Mouse (Mus musculus) hindbrain, embryonic 12.5 days (tissue): ENCODE data around the gene Kcnj12. TPM values are rescaled to one million over a fixed set of nuclear protein-coding genes. Genes with fewer than 3 reads are reported as not detected.

Source experiments
- ATAC-seq: fragments of 200-750 bp; cut with Nextera tagmentation; 2 replicates; pipeline ENCODE4 v1.8.0; 2017; ENCODE audit warnings: moderate TSS enrichment; ENCODE audit not compliant: low FRiP score
- H3K27ac ChIP-seq: fragments of 300-500 bp; sonication (generic); 2 replicates; pipeline ENCODE4 v1.5.1; 2016; ENCODE audit warnings: mild to moderate bottlenecking
- H3K27me3 ChIP-seq: fragments of 300-500 bp; sonication (generic); 2 replicates; pipeline ENCODE4 v1.6.1; 2016; ENCODE audit warnings: mild to moderate bottlenecking
- H3K36me3 ChIP-seq: fragments of 300-500 bp; sonication (generic); 2 replicates; pipeline ENCODE4 v1.6.1; 2016; ENCODE audit warnings: mild to moderate bottlenecking
- H3K4me1 ChIP-seq: fragments of 300-500 bp; sonication (generic); 2 replicates; pipeline ENCODE4 v1.6.1; 2016
- H3K4me2 ChIP-seq: fragments of 300-500 bp; sonication (generic); replicated peaks from 2 replicates; pipeline ENCODE4 v1.6.1; 2016; ENCODE audit warnings: mild to moderate bottlenecking
- H3K4me3 ChIP-seq: fragments of 300-500 bp; sonication (generic); 2 replicates; pipeline ENCODE4 v1.5.1; 2016; ENCODE audit warnings: mild to moderate bottlenecking
- H3K9ac ChIP-seq: fragments of 300-500 bp; sonication (generic); 2 replicates; pipeline ENCODE4 v1.6.1; 2016; ENCODE audit warnings: mild to moderate bottlenecking, moderate library complexity
- H3K9me3 ChIP-seq: fragments of 300-500 bp; sonication (generic); replicated peaks from 2 replicates; pipeline ENCODE4 v1.6.1; 2016; ENCODE audit warnings: mild to moderate bottlenecking
- WGBS: fragments of 180-500 bp; shearing (Covaris S2); methylation state at CpG from one replicate; pipeline ENCODE4 v1.1.7; 2016; 5-methylcytosine and 5-hydroxymethylcytosine counted together
- polyA plus RNA-seq: library from polyadenylated mRNA; unstranded; fragments of >200 nt; fragmentation: Nextera tagmentation; extraction: Ambion mirVana; gene quantifications from 2 replicates; pipeline ENCODE4 v1.2.1, GENCODE M21; 2016

Kcnj12 gene
- polyA plus RNA-seq, 1 experiment from 2014 or later: 2.7 TPM

DNA sequence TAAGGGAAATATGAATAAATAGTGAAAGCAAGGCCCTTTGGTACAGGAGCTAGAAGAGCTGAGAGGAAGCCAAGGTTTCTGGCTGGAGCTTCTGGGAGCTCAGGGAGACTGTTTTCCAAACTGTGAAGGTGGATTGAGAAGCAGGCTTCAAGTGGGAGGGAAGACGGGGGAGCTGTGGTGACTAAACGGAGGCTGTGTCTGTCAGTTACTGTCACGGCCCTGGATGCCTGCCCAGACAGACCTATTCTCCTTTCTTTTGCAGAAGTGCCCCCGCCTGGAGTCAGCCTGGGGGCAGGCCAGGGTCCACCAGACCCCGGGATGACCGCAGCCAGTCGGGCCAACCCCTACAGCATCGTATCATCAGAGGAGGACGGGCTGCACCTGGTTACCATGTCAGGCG, 46.5 kb downstream of the Kcnj12 start:
- Histone ChIP-seq H3K36me3 (no peaks in the 10 kb centered on the region), H3K4me3 (no peak overlapping the region), H3K9ac (no peak overlapping the region), H3K9me3 (no peaks in the 10 kb centered on the region), H3K4me1 (0 out of 2 replicates have a peak, but pooled peaks cover 2% of the 10 kb centered on the region), H3K27ac (no peak overlapping the region), H3K27me3 (no peaks in the 10 kb centered on the region), H3K4me2 (no peak overlapping the region)
- no peak for ATAC-seq
- WGBS: 91% methylated on average over 10 of the region's 10 CpGs

DNA sequence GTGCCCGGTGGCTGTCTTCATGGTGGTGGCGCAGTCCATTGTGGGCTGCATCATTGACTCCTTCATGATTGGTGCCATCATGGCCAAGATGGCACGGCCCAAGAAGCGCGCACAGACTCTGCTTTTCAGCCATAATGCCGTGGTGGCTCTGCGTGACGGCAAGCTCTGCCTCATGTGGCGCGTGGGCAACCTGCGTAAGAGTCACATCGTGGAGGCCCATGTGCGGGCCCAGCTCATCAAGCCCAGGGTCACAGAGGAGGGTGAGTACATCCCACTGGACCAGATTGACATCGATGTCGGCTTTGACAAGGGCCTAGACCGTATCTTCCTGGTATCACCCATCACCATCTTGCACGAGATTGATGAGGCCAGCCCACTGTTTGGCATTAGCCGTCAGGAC, 47.3 kb downstream of the Kcnj12 start:
- no peak for ATAC-seq
- 95% methylated on average over 18 of the region's 18 CpGs for WGBS

DNA sequence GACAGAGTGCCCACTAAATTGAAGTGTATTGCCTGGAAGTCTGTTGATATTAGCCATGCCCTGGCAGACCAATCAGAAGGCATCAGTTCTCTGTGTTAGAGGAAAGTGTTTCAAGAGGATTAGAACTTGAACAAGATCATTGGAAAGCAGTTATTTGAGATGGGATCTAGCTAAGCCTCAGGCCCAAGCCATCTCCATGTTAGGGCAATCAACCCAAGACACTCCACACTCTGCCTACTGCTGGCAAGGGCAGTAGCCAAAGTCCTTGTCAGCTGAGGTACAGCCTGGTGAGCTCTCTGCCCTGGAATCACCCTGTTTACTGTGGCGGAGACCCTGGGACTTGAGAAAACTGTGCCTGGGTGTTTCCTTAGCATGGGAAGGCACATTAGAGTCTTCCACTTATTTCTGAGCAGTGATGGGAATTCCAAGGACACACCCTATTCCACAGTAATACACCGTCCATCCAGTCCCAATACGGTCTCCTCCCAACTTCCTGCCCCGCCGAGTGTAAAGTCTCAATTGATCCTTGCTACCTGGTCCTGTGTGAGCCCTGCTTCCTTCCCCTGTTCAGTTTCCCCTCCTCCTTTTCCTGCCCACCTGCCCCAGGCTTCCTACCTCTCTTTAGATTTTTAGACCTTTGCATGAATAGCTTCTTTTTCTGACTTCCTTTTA, 52.4 kb downstream of the Kcnj12 start:
- Histone ChIP-seq H3K4me2 (no peak overlapping the region), H3K27ac (no peak overlapping the region), H3K36me3 (no peaks in the 10 kb centered on the region), H3K27me3 (no peaks in the 10 kb centered on the region), H3K9ac (no peak overlapping the region), H3K9me3 (no peaks in the 10 kb centered on the region), H3K4me3 (no peak overlapping the region), H3K4me1 (0 out of 2 replicates have a peak, but pooled peaks cover 2% of the 10 kb centered on the region)
- 83% methylated on average over 5 of the region's 5 CpGs for WGBS
- no peak for ATAC-seq

More for the DNA sequence above, 47.3 kb downstream of the Kcnj12 start:
- Histone ChIP-seq H3K4me1 (0 out of 2 replicates have a peak, but pooled peaks cover 2% of the 10 kb centered on the region), H3K9ac (no peak overlapping the region), H3K4me2 (no peak overlapping the region), H3K27me3 (no peaks in the 10 kb centered on the region), H3K9me3 (no peaks in the 10 kb centered on the region), H3K4me3 (no peak overlapping the region), H3K27ac (no peak overlapping the region), H3K36me3 (no peaks in the 10 kb centered on the region)

DNA sequence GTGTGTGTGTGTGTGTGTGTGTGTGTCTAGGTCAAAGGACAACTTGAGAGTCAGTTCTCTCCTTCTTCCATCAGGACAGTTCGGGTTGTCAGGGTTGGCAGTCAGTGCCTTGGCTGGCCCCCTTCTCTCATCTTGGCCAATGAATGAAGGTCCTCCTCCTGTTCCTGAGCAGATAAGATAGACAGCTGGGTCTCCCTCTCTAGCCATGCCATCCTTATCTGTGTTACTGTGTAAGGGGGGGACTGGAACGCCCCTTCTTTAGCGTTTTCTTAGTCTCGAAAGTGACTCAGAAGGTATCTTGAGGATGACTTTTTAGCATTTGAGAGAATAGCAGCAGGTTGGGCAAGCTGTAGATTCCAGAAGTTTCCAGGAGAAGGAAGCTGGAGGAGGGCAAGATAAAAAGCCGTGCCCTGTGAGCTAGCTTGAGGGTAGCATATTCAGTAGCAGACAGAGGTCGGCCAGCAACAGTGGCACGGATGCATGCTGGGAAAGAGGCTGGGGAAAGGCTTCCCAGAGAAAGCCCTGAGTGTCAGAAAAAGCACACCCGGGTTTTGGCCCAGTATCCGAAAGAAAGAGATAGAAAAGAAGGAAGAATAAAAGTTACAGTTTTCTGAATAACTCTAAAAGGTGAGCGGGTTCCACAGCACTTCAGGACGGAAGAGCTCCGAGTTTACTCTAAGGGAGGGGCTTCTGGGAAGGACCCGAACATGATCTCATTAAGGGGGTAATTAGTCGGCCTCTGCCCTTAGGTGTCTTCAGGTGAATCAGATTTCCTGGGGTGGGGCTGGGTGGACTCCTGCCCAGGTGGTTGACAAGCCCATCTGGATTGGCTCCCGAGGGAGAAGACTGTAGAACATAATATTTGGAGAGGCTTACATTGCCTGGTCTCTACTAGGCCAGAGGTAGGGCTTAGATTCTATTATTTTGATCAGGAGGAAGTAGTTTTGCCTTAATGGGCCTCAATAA, 53.3 kb downstream of the Kcnj12 start:
- WGBS: 79% methylated on average over 15 of the region's 15 CpGs
- no peak overlapping the region for H3K9ac ChIP-seq

DNA sequence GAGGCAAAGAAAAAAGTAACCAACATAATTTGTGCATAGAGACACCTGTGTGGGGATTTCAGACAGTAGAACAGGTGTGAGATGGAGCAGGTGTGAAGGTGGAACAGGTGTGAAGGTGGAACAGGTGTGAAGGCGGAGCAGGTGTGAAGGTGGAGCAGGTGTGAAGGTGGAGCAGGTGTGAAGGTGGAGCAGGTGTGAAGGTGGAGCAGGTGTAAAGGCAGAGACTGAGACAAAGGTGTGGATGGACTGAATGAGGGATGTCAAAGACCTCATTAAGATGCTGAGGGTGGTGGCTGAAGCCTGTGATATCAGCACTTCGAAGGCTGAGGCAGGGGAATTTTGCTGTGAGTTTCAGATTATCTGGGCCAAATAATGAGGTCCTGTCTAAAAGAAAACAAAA, 59.3 kb downstream of the Kcnj12 start:
- H3K27ac ChIP-seq: no peak overlapping the region
- H3K4me2 ChIP-seq: no peak overlapping the region
- H3K9ac ChIP-seq: no peak overlapping the region
- H3K9me3 ChIP-seq: no peaks in the 10 kb centered on the region
- WGBS: 79% methylated on average over 2 of the region's 2 CpGs
- no peaks in the 10 kb centered on the region for H3K27me3 ChIP-seq
- H3K4me3 ChIP-seq: no peak overlapping the region
- H3K36me3 ChIP-seq: no peaks in the 10 kb centered on the region
- H3K4me1 ChIP-seq: no peaks in the 10 kb centered on the region
- no peak for ATAC-seq

More for the DNA sequence above, 53.3 kb downstream of the Kcnj12 start:
- Histone ChIP-seq H3K27me3 (no peaks in the 10 kb centered on the region), H3K4me3 (no peak overlapping the region), H3K4me1 (0 out of 2 replicates have a peak, but pooled peaks cover 2% of the 10 kb centered on the region), H3K36me3 (no peaks in the 10 kb centered on the region), H3K9me3 (no peaks in the 10 kb centered on the region), H3K4me2 (no peak overlapping the region), H3K27ac (no peak overlapping the region)
- no peak for ATAC-seq

DNA sequence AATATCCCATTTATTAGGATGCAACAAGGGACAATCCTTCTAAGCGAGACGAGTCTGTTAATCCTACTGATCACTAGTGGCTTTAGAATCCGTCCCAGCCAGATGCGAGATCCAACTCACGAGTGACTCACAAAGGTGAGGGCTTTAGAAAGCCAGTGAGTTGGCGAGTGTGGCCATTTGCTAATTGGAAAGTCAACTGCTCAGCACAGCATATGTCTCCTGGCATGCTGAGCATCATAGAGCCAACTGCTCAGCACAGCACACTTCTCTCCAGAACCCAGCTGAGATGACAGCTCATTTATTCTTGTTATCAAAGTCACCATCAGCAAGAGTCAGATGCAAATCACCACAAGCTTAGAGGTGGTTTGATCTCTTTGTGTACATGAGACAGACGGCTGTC, 67.8 kb downstream of the Kcnj12 start:
- peaks cover 3% of the 10 kb centered on the region; the same call in 1 of the 2 replicates for H3K4me1 ChIP-seq
- H3K4me2 ChIP-seq: no peak overlapping the region
- no peaks in the 10 kb centered on the region for H3K9me3 ChIP-seq
- 82% methylated on average over 7 of the region's 7 CpGs for WGBS
- no peak for ATAC-seq
- H3K36me3 ChIP-seq: no peaks in the 10 kb centered on the region
- no peak overlapping the region for H3K4me3 ChIP-seq
- no peak overlapping the region for H3K9ac ChIP-seq
- no peak overlapping the region for H3K27ac ChIP-seq
- no peaks in the 10 kb centered on the region for H3K27me3 ChIP-seq

DNA sequence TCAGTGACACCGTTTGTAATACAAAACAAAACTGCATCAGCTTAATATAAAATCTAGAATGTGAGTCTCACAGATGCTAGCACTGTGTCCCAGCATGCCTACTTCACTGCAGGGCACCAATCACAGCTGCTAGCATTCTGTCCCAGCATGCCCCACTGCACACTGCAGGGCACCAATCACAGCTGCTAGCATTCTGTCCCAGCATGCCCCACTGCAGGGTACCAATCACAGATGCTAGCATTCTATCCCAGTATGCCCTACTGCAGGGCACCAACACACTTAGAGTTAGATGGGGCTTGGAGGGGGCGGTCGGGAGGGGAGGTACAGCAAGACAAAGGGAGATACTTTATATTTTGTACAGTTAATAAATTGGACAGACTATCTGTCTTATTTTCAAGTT, 68.8 kb downstream of the Kcnj12 start:
- H3K4me1 ChIP-seq: peaks cover 3% of the 10 kb centered on the region; the same call in 1 of the 2 replicates
- no peaks in the 10 kb centered on the region for H3K36me3 ChIP-seq
- no peak overlapping the region for H3K27ac ChIP-seq
- H3K4me2 ChIP-seq: no peak overlapping the region
- H3K9me3 ChIP-seq: no peaks in the 10 kb centered on the region
- 77% methylated on average over 3 of the region's 3 CpGs for WGBS
- no peak overlapping the region for H3K9ac ChIP-seq
- ATAC-seq: 0 out of 2 replicates have a peak, but pooled peaks have one; percentile 22
- H3K27me3 ChIP-seq: no peaks in the 10 kb centered on the region
- no peak overlapping the region for H3K4me3 ChIP-seq

DNA sequence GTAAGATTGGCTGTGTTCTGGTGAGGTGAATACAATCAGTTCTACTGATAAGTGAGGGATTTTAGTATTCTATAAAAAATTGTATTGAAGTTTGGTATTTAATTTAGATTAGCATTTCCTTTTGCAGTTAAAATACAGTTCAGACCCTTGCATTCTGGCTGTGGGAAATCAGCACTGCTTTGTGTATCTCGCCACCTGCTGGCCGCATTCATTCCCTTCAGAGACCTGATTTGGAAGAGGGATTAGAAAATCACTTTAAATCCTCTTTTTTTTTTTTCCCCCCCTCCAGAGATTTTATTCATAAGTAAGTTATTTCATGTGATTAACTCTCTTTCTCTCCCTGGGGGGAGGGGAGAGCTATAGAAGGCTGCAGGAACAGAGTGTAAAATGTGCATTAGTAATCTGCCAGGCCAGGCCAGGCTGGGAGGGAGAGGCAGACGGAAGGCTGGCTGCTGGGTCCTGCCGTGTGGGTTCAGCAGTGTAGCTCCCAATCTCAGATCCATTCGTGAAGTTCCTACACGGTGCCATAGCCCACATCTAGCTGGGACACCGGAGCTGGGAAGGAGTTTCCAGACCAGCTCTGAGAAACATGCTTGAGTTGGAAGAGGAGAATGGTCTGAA, 69.4 kb downstream of the Kcnj12 start:
- Histone ChIP-seq H3K9me3 (no peaks in the 10 kb centered on the region), H3K36me3 (no peaks in the 10 kb centered on the region), H3K4me2 (no peak overlapping the region), H3K9ac (no peak overlapping the region), H3K27ac (no peak overlapping the region), H3K27me3 (no peaks in the 10 kb centered on the region), H3K4me1 (peaks cover 3% of the 10 kb centered on the region; the same call in 1 of the 2 replicates), H3K4me3 (no peak overlapping the region)
- no peak for ATAC-seq
- WGBS: 24% methylated on average over 7 of the region's 7 CpGs

DNA sequence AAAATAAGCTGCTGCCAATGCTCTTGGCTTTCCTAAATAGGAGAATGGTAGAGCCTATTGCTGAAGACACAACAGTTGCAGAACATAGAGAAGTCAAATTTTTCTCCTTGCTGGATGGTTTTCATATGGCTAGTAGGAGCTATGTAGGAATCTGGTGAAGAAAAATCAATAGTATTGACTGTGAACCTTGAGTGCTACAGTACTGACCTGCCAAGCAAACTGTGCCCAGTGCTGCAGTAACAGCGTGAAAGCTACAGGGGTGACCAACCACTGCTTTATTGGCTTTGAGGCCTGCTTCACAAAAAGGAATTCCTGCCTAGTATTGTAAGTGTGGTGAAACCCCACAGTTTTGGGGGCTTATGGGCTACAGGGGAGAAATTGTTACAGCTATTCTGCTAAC, 75.7 kb downstream of the Kcnj12 start:
- 72% methylated on average over 1 of the region's 1 CpGs for WGBS

DNA sequence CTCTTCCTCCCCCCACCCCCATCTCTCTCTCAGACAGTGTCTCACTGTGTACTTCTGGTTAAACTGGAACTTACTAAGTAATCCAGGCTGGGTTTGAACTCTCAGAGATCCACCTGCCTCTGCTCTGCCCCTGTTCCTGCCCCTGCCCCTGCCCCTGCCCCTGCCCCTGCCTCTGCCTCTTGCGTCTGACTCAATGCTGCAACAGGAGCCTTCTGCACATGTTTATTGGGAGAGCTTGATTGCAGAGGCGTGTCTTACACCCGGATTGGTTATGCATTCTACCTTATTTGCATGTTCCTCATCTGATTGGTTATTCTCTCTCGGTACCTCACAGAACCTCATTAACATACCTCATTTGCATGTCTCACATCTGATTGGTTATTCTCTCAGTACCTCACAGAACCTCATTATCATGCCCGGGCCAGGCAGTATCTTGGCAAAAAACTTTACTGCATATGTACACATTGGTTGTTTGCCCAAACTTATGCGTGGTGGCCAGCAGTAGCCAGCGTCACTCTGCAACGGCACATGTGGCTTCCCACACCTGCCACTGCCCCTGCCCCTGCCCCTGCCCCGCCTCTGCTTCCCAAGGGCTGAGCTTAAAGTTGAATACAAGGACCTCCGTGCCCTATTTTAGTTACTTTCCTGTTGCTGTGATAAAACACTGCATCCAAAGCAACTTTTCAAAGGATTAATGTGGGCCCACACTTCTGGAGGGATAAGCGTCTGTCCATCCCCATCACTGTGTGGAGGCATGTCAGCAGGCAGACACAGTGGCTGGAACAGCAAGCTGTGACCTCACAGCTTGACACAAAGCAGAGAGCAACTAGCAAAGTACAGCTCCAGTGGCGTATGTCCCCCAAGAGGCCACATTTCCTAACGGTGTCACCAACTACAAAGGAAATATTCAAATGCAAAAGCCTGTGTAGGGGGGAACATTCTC, 80.3 kb downstream of the Kcnj12 start:
- no peak overlapping the region for H3K9ac ChIP-seq
- no peaks in the 10 kb centered on the region for H3K36me3 ChIP-seq
- H3K27me3 ChIP-seq: peaks cover 9% of the 10 kb centered on the region; the same call in 1 of the 2 replicates
- no peak overlapping the region for H3K4me3 ChIP-seq
- no peak overlapping the region for H3K4me2 ChIP-seq
- WGBS: 57% methylated on average over 13 of the region's 13 CpGs
- H3K27ac ChIP-seq: no peak overlapping the region
- peaks cover 11% of the 10 kb centered on the region for H3K4me1 ChIP-seq
- ATAC-seq: no peak
- no peaks in the 10 kb centered on the region for H3K9me3 ChIP-seq

More for the DNA sequence above, 75.7 kb downstream of the Kcnj12 start:
- no peaks in the 10 kb centered on the region for H3K9me3 ChIP-seq
- no peak overlapping the region for H3K9ac ChIP-seq
- ATAC-seq: no peak
- no peaks in the 10 kb centered on the region; the same call in 1 of the 2 replicates for H3K27me3 ChIP-seq
- H3K4me3 ChIP-seq: no peak overlapping the region
- H3K4me1 ChIP-seq: peaks cover 3% of the 10 kb centered on the region
- H3K36me3 ChIP-seq: no peaks in the 10 kb centered on the region
- H3K4me2 ChIP-seq: no peak overlapping the region
- no peak overlapping the region for H3K27ac ChIP-seq

DNA sequence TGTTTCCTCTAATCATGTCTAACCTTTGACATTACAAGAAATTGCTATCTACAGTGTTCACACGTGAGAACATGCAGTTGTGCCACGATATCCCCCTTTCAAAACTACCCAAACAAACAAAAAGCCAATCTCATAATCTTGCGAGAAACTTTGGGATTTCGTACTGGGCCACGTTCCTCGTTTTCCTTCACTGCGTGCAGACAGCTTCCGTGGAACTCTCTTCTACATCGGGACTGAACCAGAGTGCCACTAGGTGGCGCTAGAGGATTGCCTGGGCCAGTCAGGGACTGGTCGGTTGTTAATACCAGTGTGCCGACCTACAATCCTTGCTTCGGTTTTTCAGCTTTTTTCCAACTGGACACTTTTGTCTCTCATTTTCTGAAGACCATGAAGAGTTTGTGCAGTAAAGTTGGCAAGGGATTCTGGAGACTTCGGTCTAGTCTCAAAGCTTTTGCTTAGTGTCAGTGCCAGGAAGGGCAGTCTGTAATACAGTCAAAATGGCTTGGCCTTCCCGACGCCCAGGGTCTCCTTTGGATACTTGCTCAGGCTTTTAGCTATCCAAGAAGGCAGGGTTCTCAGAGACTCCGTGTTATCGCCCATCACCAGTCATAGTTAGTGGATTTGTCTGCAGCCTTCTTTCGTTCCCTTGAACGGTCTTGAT, 82.0 kb downstream of the Kcnj12 start:
- Histone ChIP-seq H3K9ac (no peak overlapping the region), H3K4me2 (peak overlapping the region; percentile 31), H3K4me3 (no peak overlapping the region), H3K36me3 (no peaks in the 10 kb centered on the region), H3K9me3 (no peaks in the 10 kb centered on the region), H3K27me3 (peaks cover 9% of the 10 kb centered on the region; the same call in 1 of the 2 replicates), H3K4me1 (peaks cover 14% of the 10 kb centered on the region), H3K27ac (no peak overlapping the region)
- ATAC-seq: peak; percentile 85
- WGBS: 16% methylated on average over 20 of the region's 20 CpGs
